Mouse (Mus musculus) bone marrow, adult 2 months (tissue): Measurements from ENCODE around the gene Tsen15.

Experiments
- CTCF ChIP-seq: fragments of 200-500 bp; IDR thresholded peaks from 2 replicates; pipeline ENCODE4 v1.5.1; 2011; ENCODE audit warnings: low read length, control low read depth; ENCODE audit not compliant: control insufficient read depth, insufficient read depth
- POLR2A ChIP-seq: fragments of 200-500 bp; IDR thresholded peaks from 2 replicates; pipeline ENCODE4 v1.6.1; 2011; ENCODE audit warnings: low read depth, mild to moderate bottlenecking, control low read depth, low read length, borderline replicate concordance; ENCODE audit not compliant: control insufficient read depth

DNA sequence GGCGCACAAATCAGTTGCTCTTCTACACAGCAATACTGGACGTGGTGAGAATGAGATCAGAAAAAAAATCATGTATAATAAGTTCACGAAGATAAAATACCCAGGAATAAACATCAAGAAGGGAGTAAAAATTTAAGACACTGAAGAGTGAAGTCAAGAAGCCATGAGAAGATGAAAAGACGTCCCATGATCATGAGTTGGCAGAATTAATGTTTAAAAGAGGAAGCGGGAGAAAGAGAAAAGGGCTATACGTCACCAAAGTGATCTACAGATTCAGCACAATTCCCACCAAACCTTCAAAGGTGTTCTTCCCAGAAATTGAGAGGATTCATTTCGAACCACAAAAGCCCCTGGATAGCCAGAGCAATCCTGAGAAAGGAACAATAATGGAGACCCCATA lies 43.3 kb upstream of the Tsen15 start:
- TF ChIP-seq POLR2A, result no peak
- TF ChIP-seq CTCF, result no peak
